Mouse (Mus musculus): ENCODE results near the gene Npl.
A peak's percentile ranks its signal among the peaks of the same experiment; 100 is the strongest.
"Not testable (repeated sequence)": the region's sequence is repeated elsewhere in the genome, so short reads cannot be mapped to it uniquely, and the experiment has no call there.

Npl gene

DNA sequence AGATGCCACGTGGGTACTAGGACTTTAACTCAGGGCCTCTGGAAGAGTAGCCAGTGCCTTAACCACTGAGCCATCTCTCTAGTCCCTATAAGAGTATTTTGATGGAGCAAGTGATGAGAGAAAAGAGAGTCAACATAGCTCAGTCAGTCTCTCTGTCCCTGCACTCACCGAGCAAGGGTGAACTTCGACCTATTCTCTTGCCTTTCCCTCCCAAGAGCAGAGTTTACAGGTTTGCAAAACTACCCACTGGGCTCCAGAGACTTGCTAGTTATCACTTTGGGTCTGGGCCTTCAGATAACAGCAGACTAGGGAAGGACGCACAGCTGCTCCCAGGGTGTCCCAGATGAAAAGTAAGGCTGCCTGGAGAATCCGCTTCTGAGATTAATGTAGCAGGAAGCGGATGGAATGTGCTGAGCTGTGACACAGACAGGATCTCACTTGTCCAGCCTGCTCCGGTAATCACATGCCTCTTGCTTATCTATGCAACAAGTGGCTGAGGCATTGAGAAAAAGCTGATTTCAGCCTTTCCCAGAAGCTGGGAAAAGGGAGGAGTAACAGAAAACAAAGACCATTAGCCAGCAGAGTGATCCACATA is 7.0 kb downstream of the Npl start:
- DNase-seq (ENCODE audit: low read depth) = no peak

DNA sequence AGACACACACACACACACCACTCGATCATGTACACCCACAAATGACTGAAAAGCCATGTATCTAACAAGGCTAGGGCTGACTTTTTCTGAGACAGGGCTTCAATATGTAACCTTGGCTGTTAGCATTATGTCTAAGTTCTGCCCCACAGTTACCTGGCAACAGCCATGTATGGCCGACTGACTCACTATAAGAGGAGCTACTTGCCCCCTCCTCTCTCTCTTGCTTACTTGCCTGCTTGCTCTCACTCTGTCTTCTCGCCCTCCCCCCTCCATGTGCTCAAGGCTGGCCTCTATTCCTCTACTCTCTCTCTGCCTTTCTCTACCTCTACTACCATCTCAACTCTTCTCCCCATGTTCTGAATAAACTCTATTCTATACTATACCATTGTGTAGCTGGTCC is 9.1 kb downstream of the Npl start:
- DNase-seq (ENCODE audit: low read depth) = no peak

DNA sequence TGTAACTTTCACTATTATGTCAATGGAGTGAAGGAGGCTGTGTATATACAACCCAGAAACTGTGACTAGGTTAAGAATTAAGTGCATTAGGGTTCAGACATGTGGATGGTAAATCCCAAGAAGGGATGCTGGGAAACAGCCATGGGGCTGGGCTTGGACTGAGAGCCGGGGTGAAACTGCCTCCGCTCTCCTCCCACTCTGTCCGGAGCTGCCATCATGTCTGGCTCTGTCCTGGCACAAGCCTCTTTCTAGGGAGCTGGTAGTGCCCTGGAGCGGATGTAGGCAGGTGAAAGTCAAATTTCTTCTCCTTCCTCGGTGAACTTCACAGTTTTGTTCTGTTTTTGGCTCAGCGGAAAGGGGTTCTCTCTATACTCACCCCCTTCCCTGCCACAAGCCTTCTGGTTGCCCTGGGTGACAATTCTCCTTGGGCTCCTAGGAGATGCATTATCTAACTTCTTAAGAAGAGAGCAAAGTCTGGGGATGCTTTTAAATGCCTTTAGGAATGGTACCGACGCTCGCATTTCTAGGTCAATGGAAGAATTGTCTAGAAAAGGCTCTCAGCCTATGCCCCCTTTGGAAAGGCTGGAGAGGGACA is 10.0 kb downstream of the Npl start:
- DNase-seq (ENCODE audit: low read depth) = no peak

DNA sequence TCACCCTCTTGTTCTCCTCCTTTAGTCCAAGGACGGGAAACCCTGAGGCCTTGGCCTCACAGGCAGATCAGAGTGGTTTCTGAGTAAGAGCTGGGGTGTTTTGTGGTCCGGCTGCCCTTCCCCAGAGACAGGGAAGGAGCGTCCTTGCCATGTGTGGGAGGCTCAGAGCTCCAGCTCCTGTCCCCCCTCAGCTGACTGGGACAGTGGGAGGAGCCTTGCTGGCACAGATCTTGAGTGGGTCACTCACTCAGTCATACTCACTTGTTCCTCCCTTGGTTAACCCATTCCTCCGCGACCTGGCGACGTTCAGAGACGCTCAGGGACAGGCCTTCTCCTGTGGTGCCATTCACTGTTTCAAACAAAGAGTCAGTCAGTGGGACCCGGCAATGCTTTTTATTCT is 14.2 kb downstream of the Npl start:
- no peak for DNase-seq (ENCODE audit: low read depth)

DNA sequence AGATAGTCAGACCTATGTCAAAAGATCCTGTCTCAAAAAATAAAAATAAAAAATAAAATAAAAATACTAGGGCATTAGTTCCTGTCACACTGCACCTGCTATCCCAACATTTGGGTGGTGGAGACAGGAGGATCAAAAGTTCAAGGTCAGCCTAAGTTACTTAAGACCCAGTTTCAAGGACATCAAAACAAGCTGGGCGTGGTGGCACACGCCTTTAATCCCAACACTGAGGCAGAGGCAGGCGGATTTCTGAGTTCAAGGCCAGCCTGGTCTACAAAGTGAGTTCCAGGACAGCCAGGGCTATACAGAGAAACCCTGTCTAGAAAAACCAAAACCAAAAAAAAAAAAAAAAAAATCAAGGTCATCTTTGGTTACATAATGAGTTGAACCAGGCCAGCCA is 16.9 kb downstream of the Npl start:
- not testable (repeated sequence) for DNase-seq (ENCODE audit: low read depth)

DNA sequence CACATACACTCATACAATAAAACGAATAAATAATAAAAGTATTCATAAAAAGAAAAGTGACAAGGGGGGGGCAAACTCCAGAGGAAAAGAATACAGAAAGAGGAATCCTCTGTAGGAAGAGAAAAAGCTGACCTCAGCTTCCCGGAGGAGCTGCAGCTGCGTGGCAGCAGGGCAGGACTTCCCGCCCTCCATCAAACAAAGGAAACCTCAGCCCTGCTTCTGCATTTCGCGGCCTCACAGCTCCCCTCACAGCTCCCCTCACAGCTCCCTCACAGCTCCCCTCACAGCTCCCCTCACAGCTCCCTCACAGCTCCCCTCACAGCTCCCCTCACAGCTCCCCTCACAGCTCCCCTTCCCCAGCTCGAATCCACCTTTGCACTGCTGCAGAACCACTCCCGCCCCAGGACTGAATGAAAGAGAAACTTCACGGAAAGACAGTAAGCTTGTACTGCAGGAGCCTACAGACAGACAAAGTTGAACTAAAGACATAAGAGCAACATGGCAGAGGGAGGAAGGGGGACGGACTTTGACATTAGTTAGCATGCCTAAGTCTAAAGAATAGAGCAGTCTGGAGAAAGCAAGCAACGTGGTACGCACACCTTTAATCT is 17.5 kb downstream of the Npl start:
- DNase-seq (ENCODE audit: low read depth) = peak; percentile 13

DNA sequence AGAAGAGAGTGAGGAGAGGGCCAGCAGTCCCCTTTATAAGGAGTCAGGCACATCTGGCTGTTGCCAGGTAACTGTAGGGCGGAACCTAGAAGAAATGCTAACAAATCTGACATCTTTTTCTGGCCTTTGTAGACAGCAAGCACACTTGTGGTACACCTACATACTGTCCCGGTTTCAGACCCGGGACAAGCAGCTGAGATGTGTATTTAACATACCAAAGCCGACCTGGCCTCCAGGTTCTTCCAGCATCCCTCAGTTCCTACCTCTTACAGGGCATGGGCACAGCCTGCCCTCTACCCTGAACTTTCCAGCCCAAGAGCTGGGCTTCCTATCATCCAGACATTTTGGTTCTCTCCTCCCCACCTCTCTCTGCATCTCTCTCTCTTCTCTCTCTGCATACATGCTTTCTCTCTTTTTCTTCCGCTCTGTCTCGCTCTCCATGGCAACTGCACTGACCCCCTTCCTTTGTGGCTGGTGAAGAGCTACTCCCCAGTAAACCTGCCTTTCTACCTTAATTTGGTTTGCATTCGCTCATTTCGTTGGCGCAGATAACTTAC is 18.1 kb downstream of the Npl start:
- peak; percentile 14 for DNase-seq (ENCODE audit: low read depth)

DNA sequence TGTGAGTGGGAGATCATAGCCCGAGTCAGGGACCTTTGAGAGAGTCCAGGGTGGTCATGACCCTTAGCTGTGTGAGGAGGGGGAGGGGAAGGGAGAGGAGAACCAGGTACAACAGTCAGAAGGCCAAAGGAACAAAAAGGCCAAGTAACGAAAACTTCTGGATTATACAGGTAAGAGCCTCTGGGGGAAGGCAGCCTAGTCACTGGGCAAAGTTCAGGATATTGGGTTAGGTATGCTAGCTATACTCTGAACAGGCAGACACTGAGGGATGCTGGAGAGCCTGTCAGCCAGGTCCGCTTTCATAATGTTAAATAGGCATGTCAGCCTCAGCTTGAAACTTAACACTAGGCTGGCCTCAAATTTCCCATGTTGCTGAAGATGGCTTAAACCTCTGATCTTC is 27.7 kb downstream of the Npl start:
- DNase-seq (ENCODE audit: low read depth) = no peak

DNA sequence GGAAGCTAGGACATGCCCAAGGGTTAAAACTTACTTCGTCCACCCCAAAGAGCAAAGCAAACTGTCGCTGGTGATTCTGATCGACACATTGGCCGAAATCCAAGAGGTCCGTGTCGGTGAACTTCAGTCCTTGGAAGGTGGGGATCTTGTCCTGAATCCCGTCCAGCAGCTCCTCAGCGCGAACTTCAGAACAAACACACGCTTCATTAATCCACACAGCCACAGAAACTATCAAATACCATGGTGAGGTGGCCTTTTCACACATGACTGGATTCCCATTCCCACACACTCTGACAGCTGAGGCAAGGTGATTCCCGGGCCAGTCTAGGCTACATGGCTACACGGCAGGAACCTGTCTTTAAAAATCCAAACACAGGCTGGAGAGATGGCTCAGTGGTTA is 34.5 kb downstream of the Npl start:
- DNase-seq (ENCODE audit: low read depth) = no peak

DNA sequence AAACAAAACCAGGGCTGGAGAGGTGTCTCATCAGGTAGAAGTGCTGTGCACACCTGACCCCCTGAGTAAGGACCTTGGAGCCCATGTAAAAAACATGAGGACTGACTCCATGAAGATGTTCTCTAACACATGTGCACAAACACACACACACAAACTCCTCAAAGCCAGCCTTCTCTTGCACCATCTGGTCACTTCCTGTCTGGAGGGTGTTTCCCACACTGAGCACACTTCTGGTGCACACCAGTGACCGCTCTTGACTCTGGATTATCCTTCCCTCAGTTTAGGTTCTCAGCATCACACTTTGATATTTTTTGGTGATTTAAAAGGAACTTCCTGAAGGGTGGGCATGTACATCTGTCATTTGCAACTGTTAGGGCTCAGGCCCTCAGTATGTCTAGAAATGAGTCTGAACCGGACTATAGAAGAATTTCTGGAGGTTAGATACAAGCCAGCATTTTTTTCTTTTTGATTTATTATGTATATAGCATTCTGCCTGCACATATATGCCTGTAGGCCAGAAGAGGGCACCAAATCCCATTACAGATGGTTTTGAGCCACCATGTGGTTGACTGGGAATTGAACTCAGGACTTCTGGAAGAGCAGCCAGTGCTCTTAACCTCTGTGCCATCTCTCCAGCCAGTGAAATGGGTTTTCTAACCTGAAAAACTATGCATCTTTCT is 39.4 kb downstream of the Npl start:
- peak; percentile 50 for DNase-seq (ENCODE audit: low read depth)

DNA sequence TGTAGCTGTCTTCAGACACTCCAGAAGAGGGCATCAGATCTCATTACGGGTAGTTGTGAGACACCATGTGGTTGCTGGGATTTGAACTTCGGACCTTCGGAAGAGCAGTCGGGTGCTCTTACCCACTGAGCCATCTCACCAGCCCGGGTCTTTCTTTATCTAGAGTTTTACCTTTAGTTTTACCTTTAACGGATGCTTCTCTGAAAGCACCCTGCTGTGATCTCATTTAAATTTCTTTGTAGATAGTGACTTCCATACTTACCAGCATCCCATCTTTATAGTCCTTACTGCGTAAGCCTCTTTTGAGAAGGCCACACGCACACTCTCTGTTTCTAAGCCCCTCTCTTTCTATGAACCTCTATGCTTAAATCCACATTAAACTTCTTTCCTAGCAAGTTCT is 40.3 kb downstream of the Npl start:
- not testable (repeated sequence) for DNase-seq (ENCODE audit: low read depth)

DNA sequence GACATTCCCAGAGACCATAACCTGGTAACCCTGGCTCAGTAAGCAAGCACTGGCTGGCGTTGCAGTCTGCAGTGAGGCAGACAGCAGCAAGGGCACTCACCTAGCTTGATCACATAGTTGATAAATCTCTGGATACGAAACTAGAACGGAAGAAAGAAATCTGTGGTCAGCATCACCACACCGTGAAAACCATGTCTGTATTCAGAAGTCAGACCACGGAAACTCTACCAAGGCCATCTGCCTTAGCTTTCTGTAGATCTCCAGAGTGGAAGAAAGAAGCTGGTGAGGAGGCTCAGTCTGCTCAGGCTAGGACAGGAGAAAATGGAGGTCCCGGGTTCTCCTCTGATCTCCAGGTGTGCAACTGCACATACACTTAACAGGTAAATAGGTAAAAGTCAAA is 40.8 kb downstream of the Npl start:
- DNase-seq (ENCODE audit: low read depth) = peak; percentile 37

DNA sequence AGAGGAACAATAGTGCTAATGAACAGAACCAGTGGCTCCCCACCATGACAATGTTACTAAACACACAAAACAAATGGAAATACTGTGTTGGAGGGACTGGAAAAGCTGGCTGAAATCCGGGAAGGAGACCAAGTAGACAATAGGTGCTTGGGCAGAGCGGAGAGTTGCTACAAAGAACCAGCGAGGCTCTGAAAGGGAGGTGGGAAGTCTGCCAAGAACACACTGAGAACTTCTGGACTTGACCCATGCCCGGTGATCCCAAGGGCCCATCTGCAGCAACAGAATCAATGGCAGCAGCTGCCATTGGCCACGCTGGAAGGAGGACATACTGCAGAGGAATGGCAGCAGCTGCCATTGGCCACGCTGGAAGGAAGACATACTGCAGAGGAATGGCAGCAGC is 43.6 kb downstream of the Npl start:
- no peak for DNase-seq (ENCODE audit: low read depth)

DNA sequence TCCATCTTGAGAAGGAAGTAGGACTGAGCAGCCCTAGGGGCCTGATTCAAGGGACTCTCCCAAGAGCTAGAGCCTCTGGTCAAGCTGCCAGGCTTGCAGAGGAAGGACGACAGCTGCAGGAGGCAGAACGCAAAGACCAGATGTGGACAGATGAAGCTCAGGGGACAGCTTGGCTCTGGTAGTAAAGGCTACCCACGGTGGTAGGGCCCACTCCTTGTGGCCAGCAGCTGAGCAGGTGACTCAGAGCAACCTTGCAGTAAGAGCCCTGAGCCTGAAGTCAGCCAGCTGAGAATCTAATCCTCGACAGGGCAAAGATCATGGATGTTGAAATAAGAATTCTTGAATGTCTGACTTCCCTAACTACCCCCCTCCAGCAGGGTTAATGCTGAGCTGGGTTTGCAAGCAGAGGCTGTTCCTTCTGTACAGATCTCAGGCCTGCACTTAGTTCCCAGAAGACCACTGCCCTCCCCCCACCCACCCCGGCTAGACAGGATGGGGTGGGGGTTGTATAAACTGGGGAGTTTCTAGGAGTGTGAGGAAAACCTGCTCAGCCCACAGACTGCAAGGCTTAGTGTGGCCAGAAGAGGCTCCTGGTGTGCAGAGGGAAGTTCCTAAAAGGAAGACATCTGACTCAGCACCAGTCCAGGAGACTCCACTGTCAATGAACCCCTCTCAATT is 48.1 kb downstream of the Npl start:
- DNase-seq (ENCODE audit: low read depth) = no peak

DNA sequence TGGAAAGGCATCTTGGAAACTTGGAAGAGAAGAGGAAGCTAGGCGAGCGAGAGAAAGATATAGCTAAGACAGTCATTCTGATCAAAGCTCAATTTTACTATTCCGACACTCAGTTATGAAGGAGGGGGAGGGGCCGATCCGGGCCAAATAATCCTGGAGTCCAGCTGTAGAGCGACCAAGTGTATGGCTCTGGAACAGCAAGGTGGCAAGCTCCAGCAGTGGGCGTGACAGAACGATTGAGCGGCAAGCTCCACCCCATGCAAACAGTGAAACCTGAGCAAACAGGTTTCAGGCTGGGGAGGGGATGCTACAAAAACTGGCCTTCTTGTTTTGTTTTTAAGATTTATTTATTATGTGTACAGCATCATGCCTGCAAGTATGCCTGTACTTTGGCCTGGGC is 49.8 kb downstream of the Npl start:
- DNase-seq (ENCODE audit: low read depth) = no peak

DNA sequence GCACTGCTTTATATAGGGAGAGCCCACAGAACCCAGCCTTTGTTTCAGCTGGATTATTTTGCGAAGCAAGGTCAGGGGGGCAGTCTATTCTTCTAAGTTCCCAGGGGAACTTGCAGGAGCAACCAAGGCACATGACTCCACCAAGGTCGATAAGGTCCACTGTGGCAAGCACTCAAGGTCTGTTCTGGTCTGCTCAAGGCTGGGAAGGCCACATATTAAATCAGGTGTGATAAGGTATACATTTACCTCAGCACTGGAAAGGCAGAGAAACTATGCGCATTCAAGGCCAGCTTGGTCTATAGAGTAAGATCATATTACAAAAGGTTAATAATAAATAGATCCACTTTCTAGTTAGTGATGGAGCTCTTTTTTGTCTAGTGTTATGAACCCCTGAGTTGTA is 53.8 kb downstream of the Npl start:
- no peak for DNase-seq (ENCODE audit: low read depth)

DNA sequence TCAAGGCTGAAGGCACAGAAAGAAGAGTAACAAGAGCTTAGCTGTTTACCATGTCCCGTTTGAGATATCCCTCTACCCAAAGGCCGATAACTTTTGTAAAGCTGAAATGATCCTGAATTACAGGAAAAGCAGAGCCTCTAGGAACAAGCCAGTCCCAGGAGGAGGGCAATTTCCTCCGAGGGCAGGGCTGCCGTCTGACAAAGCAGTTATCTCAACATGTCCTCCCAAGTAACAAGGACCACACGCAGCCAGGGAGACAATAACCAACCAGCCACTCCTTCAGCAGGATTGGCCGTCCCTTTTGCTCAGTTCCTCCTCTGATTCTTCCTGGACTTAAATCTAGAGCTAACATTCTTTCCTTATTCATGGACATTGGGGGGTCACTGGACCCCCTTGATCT is 55.9 kb downstream of the Npl start:
- DNase-seq (ENCODE audit: low read depth) = no peak

DNA sequence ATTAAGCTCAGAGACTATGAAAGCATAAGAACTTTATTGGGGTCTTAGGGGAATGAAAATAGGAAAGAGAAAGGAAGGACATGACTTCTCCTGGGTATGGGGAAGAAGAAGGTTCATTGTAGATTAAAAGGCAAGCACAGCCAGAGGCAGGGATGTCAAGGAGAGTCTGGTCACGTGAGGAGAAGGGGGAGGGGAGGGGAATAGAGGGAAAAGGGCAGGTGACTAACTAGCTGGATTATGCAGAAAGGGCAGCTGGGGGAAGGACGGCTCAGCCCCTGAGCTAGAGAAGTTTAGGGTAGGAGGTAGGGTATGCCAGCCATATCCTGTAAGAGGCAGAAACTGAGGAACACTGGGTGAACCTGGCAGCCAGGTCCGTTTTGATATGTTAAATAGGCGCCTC is 56.5 kb downstream of the Npl start:
- no peak for DNase-seq (ENCODE audit: low read depth)

DNA sequence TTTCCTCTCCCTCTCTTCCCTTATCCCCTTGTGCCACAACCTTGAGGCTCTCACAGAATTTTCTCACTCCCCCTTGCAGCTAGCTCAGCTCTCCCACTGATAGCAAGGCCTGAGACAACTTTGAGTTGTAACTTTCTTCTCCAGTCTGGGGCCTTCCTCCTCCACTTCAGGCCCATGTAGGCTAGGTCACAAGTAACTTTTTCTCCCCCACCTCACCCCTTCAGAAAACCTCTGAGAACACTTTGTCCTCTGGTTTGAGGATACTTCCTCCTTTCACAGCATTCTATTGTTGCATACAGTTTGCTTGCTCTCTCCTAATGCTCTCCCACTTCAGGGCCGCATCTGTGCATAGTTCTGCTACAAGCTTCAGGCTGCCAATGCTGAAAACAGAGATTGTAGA is 58.0 kb downstream of the Npl start:
- DNase-seq (ENCODE audit: low read depth) = no peak

DNA sequence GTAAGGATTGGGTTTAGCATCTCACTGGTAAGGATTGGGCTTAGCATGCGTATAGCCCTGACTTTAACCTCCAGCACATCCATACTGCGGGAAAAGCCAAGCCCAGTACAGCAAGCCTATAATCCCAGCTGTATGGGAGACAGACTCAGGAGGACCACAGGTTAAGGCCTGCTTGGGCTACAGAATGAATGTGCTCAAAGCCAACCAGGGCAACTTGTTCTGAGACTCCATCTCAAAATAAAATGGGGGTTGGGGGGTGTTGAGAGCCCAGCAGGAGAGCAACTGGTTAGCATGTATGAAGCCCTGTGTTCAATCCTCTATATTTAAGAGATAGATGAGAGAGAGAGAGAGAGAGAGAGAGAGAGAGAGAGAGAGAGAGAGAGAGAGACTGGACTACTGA is 58.5 kb downstream of the Npl start:
- DNase-seq (ENCODE audit: low read depth) = no peak

DNA sequence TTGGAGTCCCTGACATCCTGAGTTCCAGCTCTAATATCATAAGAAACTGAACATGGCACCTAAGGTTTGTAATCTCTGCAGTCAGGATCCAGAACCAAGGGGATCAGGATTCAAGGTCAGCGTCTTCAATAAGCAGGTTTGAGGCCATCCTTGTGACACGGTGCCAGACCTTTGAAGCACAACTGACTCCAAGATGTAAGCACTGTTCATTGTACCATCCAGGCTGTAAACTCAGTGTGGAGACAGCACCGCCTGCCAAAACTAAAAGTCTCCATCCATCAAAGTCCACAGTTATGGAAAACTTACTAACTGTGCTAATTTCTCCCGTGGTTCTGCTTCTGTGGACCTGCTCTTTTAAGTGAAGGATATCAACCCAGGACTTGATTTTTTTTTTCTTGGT is 59.9 kb downstream of the Npl start:
- DNase-seq (ENCODE audit: low read depth) = no peak

DNA sequence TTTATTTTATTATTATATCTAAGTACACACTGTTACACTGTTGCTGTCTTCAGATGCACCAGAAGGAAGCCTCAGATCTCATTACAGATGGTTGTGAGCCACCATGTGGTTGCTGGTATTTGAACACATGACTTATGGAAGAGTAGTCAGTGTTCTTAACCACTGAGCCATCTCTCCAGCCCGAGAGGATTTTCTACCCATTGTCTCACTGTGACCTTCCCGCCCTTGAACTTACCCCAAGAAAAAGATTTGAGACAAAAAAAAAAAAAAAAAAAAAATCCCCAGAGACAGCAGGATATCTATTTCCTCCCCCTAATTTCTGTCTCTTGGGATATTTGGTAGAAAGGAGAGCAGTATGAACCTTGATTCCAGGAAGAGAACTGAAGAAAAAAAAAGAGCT is 60.3 kb downstream of the Npl start:
- peak; percentile 9 for DNase-seq (ENCODE audit: low read depth)

DNA sequence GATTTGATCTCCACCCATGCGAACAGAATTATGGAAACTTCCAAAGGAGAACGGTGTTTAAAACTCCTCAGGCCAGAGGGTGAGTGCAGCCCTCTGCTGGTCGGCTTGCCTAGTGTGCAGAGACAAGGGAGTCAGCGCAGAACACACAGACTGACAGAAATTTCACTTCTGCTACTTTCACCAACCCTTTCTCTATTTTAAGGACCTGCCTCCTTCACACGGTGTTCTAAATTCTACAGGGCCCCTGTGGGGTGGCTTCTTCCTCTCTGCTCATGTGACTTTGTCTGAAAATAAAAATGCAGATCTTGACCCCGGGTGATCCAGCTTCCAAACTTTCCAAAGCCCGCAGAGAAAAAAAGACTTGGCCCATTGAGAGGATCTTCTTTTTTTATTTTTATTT is 60.7 kb downstream of the Npl start:
- DNase-seq (ENCODE audit: low read depth) = peak; percentile 49

Measured in induced T-regulatory cell, adult 2 months (primary cell).